Mouse (Mus musculus): Measurements from ENCODE around the gene Mylpf. TPM values are rescaled to one million over a fixed set of nuclear protein-coding genes. Genes with fewer than 3 reads are reported as not detected.
"Not testable (repeated sequence)": the region's sequence is repeated elsewhere in the genome, so short reads cannot be mapped to it uniquely, and the experiment has no call there.

Mylpf gene
- 10 to 100 TPM in 1 of 26 experiments, 1 to 10 TPM in 9, not detected in 16; 1.3 to 16.0 (median 2.7) TPM for total RNA-seq (2018; cell fraction: chromatin; rRNA removed)
- total RNA-seq (2018; cell fraction: cytosol; rRNA removed): 1 to 10 TPM in 19 of 26 experiments, under 1 TPM in 7; 0.44 to 2.8 (median 1.3) TPM
- total RNA-seq (2018; cell fraction: nucleus; rRNA removed): 1 to 10 TPM in 10 of 26 experiments, not detected in 16; 1.0 to 6.5 (median 1.6) TPM
- 0.47 to 1.4 TPM in 2 of 3 replicates, not detected in the other for polyA plus RNA-seq (2018)

GRCm38 (mm10) chr7:127208553-127209438 is at the start of gene Mylpf:
Mylpf (plus strand) TSS chr7:127208890.
- Histone ChIP-seq H3K36me3 (ENCODE audit: inconsistent target) (peaks cover 3% of the 10 kb centered on the region; the same call in 1 of the 2 replicates), H3K27ac (peak within 1 kb of the TSS; percentile 80), H3K4me3 (ENCODE audit: inconsistent target) (peak within 1 kb of the TSS; percentile 95), H3K79me2 (ENCODE audit: inconsistent target) (peaks cover 43% of the 10 kb centered on the region)
- 2% methylated on average over 39 of the region's 44 CpGs for WGBS (ENCODE audit: missing documents)

- 82% methylated on average over 5 of the region's 5 CpGs for WGBS (ENCODE audit: missing documents)
- no peaks in the 10 kb centered on the region for H3K79me2 ChIP-seq (ENCODE audit: inconsistent target)
- no peak overlapping the region for H3K27ac ChIP-seq
- no peak overlapping the region for H3K4me3 ChIP-seq (ENCODE audit: inconsistent target)
- H3K36me3 ChIP-seq (ENCODE audit: inconsistent target): no peaks in the 10 kb centered on the region
These were observed 46.1 kb upstream of the Mylpf start for GRCm38 (mm10) chr7:127162546-127162945.

GRCm38 (mm10) chr7:127164002-127164401 is 44.7 kb upstream of the Mylpf start:
- H3K36me3 ChIP-seq (ENCODE audit: inconsistent target): no peaks in the 10 kb centered on the region
- 87% methylated on average over 4 of the region's 4 CpGs for WGBS (ENCODE audit: missing documents)
- H3K27ac ChIP-seq: no peak overlapping the region
- H3K4me3 ChIP-seq (ENCODE audit: inconsistent target): no peak overlapping the region
- no peaks in the 10 kb centered on the region for H3K79me2 ChIP-seq (ENCODE audit: inconsistent target)

DNA sequence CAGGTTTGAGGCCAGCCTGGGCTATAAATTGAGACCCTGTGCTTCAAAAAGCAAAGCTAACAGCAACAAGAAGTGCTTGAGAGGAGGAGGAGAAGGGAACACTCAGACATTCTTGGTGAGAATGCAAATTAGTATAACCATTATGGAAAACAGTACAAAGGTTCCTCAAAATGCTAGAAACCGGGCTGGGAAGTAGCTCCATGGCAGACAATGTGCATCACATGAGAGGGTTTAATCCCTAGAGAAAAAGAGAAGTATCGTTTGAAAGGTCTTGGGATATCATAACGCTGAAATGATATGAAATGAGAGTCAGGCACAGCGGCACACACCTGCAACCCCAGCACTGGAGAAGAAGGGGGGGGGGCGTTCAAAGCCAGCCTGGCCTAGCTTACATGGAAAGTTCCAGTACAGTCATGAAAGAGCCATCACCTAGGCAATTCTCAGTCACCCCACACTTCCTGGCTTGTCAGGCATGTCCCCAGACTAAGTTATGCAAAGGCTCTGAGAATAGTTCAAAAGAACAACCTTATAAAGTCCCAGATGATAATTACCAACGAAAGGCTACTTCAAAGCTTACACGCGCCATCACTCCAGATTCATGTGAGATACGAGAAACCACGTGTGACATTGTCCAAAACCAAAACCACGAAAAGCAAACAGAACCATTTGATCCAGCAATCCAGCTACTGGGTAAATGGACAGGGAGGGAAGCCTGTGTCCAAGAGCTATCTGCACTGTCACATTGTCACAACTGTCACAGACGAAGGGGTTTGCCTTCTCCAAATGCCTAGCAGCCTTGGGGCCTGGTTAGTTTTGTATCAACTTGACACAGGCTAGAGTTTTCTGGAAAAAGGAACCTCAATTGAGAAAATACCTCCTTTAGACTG is 42.8 kb upstream of the Mylpf start:
- 70% methylated on average over 12 of the region's 12 CpGs for WGBS (ENCODE audit: missing documents)

GRCm38 (mm10) chr7:127166501-127166900 is 42.2 kb upstream of the Mylpf start:
- H3K4me3 ChIP-seq (ENCODE audit: inconsistent target): no peak overlapping the region
- WGBS (ENCODE audit: missing documents): 94% methylated on average over 5 of the region's 5 CpGs
- no peaks in the 10 kb centered on the region for H3K36me3 ChIP-seq (ENCODE audit: inconsistent target)
- H3K27ac ChIP-seq: no peak overlapping the region
- no peaks in the 10 kb centered on the region for H3K79me2 ChIP-seq (ENCODE audit: inconsistent target)

More for the DNA sequence above, 42.8 kb upstream of the Mylpf start:
- Histone ChIP-seq H3K36me3 (ENCODE audit: inconsistent target) (no peaks in the 10 kb centered on the region), H3K4me3 (ENCODE audit: inconsistent target) (no peak overlapping the region), H3K79me2 (ENCODE audit: inconsistent target) (no peaks in the 10 kb centered on the region), H3K27ac (peak overlapping the region; percentile 35)

- 89% methylated on average over 4 of the region's 4 CpGs for WGBS (ENCODE audit: missing documents)
- no peaks in the 10 kb centered on the region for H3K79me2 ChIP-seq (ENCODE audit: inconsistent target)
- H3K36me3 ChIP-seq (ENCODE audit: inconsistent target): no peaks in the 10 kb centered on the region
- H3K4me3 ChIP-seq (ENCODE audit: inconsistent target): no peak overlapping the region
- no peak overlapping the region for H3K27ac ChIP-seq
These were observed 31.8 kb upstream of the Mylpf start for GRCm38 (mm10) chr7:127176937-127177336.

DNA sequence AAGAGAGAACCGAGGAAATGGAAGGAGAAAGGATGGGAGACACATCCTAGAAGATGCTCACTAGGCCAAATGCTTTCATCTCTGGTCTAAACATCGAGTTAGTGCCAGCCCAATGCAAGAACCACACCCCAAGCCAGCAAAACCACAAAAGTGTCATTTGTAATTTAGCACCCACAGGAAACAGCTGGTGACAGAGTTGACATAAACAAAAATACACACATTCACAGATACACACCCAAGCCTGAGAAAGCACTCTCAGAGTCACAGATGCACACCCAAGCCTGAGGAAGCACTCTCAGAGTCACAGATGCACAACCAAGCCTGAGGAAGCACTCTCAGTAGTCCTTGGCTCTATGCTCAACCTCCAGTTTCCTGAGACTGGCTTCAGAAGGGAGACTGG is 27.9 kb upstream of the Mylpf start:
- no peak overlapping the region for H3K27ac ChIP-seq
- no peak overlapping the region for H3K4me3 ChIP-seq (ENCODE audit: inconsistent target)
- no peaks in the 10 kb centered on the region for H3K36me3 ChIP-seq (ENCODE audit: inconsistent target)
- no peaks in the 10 kb centered on the region for H3K79me2 ChIP-seq (ENCODE audit: inconsistent target)
- 31% methylated on average over 2 of the region's 2 CpGs for WGBS (ENCODE audit: missing documents)

DNA sequence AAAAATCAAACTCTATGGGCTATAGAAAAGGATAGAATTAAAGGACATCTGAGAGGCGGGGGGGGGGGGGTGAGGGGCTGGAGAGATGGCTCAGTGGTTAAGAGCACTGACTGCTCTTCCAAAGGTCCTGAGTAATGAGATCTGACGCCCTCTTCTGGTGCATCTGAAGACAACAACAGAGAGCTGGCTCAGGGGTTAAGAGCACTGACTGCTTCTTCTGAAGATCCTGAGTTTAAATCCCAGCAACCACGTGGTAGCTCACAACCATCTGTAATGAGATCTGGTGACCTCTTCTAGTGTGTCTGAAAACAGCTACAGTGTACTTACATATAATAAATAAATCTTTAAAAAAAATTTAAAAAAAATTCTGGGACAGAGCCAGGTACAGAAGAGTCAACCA is 27.0 kb upstream of the Mylpf start:
- 33% methylated on average over 3 of the region's 3 CpGs for WGBS (ENCODE audit: missing documents)
- not testable (repeated sequence) for H3K36me3 ChIP-seq (ENCODE audit: inconsistent target); H3K27ac ChIP-seq; H3K79me2 ChIP-seq (ENCODE audit: inconsistent target); H3K4me3 ChIP-seq (ENCODE audit: inconsistent target)

- no peaks in the 10 kb centered on the region for H3K79me2 ChIP-seq (ENCODE audit: inconsistent target)
- H3K27ac ChIP-seq: no peak overlapping the region
- 84% methylated on average over 8 of the region's 8 CpGs for WGBS (ENCODE audit: missing documents)
- H3K4me3 ChIP-seq (ENCODE audit: inconsistent target): no peak overlapping the region
- H3K36me3 ChIP-seq (ENCODE audit: inconsistent target): no peaks in the 10 kb centered on the region
These were observed 25.3 kb upstream of the Mylpf start for GRCm38 (mm10) chr7:127183345-127183744.

DNA sequence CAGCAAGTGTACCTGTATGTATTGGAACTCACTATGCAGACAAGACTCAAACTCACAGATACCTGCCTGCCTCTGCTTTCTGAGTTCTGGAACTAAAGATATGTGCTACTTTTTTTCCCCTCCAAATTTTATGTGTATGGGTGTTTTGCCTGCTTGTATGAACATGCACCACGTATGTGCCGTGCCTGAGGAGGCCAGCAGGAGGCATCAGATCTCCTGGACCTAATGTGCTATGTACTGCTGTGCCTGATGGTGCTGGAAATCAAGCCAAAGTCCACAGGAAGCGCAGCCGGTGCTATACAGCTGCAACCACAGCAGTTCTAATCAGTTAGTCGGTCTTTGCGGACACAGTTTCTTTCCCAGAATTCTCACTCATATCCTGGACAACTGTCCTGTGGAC is 24.9 kb upstream of the Mylpf start:
- Histone ChIP-seq H3K36me3 (ENCODE audit: inconsistent target) (no peaks in the 10 kb centered on the region), H3K27ac (no peak overlapping the region), H3K79me2 (ENCODE audit: inconsistent target) (no peaks in the 10 kb centered on the region), H3K4me3 (ENCODE audit: inconsistent target) (no peak overlapping the region)
- WGBS (ENCODE audit: missing documents): 84% methylated on average over 6 of the region's 6 CpGs

GRCm38 (mm10) chr7:127184720-127185119 is 24.0 kb upstream of the Mylpf start:
- Histone ChIP-seq H3K27ac (peak overlapping the region; percentile 27), H3K4me3 (ENCODE audit: inconsistent target) (no peak overlapping the region), H3K79me2 (ENCODE audit: inconsistent target) (no peaks in the 10 kb centered on the region), H3K36me3 (ENCODE audit: inconsistent target) (no peaks in the 10 kb centered on the region)
- WGBS (ENCODE audit: missing documents): 0% methylated on average over 1 of the region's 1 CpGs

DNA sequence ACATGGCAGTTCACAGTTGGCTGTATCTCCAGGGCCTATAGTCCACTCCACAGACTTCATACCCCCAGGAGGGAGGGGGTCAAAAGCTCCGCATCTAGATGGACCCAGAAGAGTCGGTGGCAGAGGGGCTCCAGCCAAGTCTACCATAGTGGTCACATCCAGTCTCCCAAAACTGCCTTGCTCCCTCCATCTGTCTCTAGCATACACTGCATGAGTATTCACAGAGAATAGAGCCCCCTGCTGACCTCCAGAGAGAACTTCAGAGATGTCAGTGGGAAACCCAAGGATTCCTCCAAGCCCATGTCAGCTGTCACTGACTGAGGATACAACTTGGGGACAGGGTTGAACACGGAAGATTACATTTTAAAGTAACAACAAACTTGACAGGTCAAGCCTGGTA is 23.1 kb upstream of the Mylpf start:
- Histone ChIP-seq H3K36me3 (ENCODE audit: inconsistent target) (no peaks in the 10 kb centered on the region), H3K27ac (peak overlapping the region; percentile 27)
- WGBS (ENCODE audit: missing documents): 68% methylated on average over 3 of the region's 3 CpGs

GRCm38 (mm10) chr7:127187351-127187750 is 21.3 kb upstream of the Mylpf start:
- Histone ChIP-seq H3K4me3 (ENCODE audit: inconsistent target) (no peak overlapping the region), H3K27ac (no peak overlapping the region), H3K36me3 (ENCODE audit: inconsistent target) (peaks cover 7% of the 10 kb centered on the region; the same call in 1 of the 2 replicates), H3K79me2 (ENCODE audit: inconsistent target) (no peaks in the 10 kb centered on the region)
- 89% methylated on average over 9 of the region's 10 CpGs for WGBS (ENCODE audit: missing documents)

More for the DNA sequence above, 23.1 kb upstream of the Mylpf start:
- no peak overlapping the region for H3K4me3 ChIP-seq (ENCODE audit: inconsistent target)
- H3K79me2 ChIP-seq (ENCODE audit: inconsistent target): no peaks in the 10 kb centered on the region

All from macrophage (primary cell).